Mouse (Mus musculus) fibroblast of lung, adult 2 months (primary cell): ENCODE data around the gene Dennd4a.

Experiments
- DNase-seq: peaks from one replicate; pipeline ENCODE4 v3.0.0-alpha.2; 2011; ENCODE audit warnings: low read depth

Dennd4a gene

GRCm38 (mm10) chr9:64913973-64914372 lies 102.8 kb downstream of the Dennd4a start:
- DNase-seq: no peak

GRCm38 (mm10) chr9:64914629-64915028 lies 103.5 kb downstream of the Dennd4a start:
- DNase-seq: no peak

GRCm38 (mm10) chr9:64918560-64918959 lies 107.4 kb downstream of the Dennd4a start:
- DNase-seq: no peak

- DNase-seq: no peak
Observed at GRCm38 (mm10) chr9:64925771-64926170, 114.6 kb downstream of the Dennd4a start.

- DNase-seq: peak; percentile 83
Observed at GRCm38 (mm10) chr9:64926201-64926991, 115.3 kb downstream of the Dennd4a start.

GRCm38 (mm10) chr9:64930256-64930655 lies 119.1 kb downstream of the Dennd4a start:
- DNase-seq: no peak

GRCm38 (mm10) chr9:64931751-64932610 lies 120.8 kb downstream of the Dennd4a start:
- no peak for DNase-seq

GRCm38 (mm10) chr9:64934015-64934754 lies 123.0 kb downstream of the Dennd4a start:
- no peak for DNase-seq

- no peak for DNase-seq
Observed at GRCm38 (mm10) chr9:64936508-64936907, 125.4 kb downstream of the Dennd4a start.

- no peak for DNase-seq
Observed at GRCm38 (mm10) chr9:64937491-64937890, 126.4 kb downstream of the Dennd4a start.

- no peak for DNase-seq
Observed at GRCm38 (mm10) chr9:64938535-64938934, 127.4 kb downstream of the Dennd4a start.

GRCm38 (mm10) chr9:64939281-64939680 lies 128.1 kb downstream of the Dennd4a start:
- no peak for DNase-seq

- no peak for DNase-seq
Observed at GRCm38 (mm10) chr9:64939790-64940189, 128.7 kb downstream of the Dennd4a start.

GRCm38 (mm10) chr9:64940731-64941346 lies 129.7 kb downstream of the Dennd4a start:
- no peak for DNase-seq

GRCm38 (mm10) chr9:64941650-64942049 lies 130.5 kb downstream of the Dennd4a start:
- DNase-seq: no peak

GRCm38 (mm10) chr9:64943997-64944396 lies 132.9 kb downstream of the Dennd4a start:
- DNase-seq: no peak

- DNase-seq: no peak
Observed at GRCm38 (mm10) chr9:64947483-64948095, 136.4 kb downstream of the Dennd4a start.

GRCm38 (mm10) chr9:64951161-64951657 lies 140.1 kb downstream of the Dennd4a start, which contains the start of gene Slc24a1:
Gene Slc24a1, minus strand, starts transcription at chr9:64951607.
- no peak for DNase-seq

- no peak for DNase-seq
Observed at GRCm38 (mm10) chr9:64952055-64952454, 140.9 kb downstream of the Dennd4a start.

GRCm38 (mm10) chr9:64953190-64953589 lies 142.1 kb downstream of the Dennd4a start:
- DNase-seq: no peak

- DNase-seq: no peak
Observed at GRCm38 (mm10) chr9:64956337-64956736, 145.2 kb downstream of the Dennd4a start.
